Mouse (Mus musculus): Measurements from ENCODE around the gene Pdlim7. TPM values are rescaled to one million over a fixed set of nuclear protein-coding genes. Genes with fewer than 3 reads are reported as not detected.
A peak's percentile ranks its signal among the peaks of the same experiment; 100 is the strongest.

Gene Pdlim7
- total and polyA plus RNA-seq, 3 experiments, result 8.7 to 32.5 (median 11.2) TPM

DNA sequence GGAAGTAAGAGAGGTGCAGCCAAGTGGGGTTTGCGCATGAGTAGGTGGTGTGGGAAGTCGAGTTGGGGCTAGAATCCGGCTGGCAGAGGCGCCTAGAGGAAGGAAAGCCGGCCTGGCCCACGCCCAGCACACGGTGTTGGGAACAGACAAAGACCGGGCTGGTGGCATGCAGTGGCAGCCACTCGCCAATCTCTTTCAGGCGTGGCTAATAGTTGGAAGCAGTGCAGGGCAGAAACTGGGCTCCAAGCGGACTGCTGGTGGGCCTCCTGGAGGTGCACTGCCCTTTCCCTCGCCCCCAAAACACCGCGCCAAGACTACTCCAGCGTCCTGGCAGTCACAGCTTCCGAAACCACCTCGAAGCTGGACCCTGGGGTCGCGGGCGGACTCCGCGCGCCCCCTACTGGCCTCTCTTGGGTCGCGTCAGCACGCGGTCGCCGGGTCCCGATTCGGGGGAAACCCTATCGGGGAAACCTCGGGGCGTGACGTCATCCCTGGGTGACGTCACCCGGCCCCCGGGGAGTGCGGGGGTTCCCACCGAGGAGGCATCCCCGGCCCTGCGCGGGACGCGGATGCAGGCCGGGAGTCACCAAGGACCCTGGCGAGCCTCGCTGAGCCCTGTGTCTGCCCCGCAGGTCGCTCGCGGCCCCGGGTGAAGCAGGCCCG, 42.2 kb downstream of the Pdlim7 start (continued):
- TF ChIP-seq ETS1 (conservative IDR thresholded peaks at IDR 0.05; ENCODE audit: low read depth, low read length) (peak; percentile 98), SIN3A (IDR thresholded peaks at IDR 0.05; ENCODE audit: low read length) (peak; percentile 86), ZKSCAN1 (IDR thresholded peaks at IDR 0.05; ENCODE audit: borderline replicate concordance, low read depth, low read length) (no peak), JUN (IDR thresholded peaks at IDR 0.05; ENCODE audit: insufficient read depth, low read depth, low read length) (peak; percentile 75), PAX5 (IDR thresholded peaks at IDR 0.05; ENCODE audit: low read length) (no peak), IRF4 (IDR thresholded peaks at IDR 0.05; ENCODE audit: low read depth, low read length) (peak; percentile 91), RCOR1 (conservative IDR thresholded peaks at IDR 0.05; ENCODE audit: low read depth, low read length) (no peak), UBTF (IDR thresholded peaks at IDR 0.05; ENCODE audit: low read depth, low read length) (no peak; the same call in none of the 2 replicates), ZMIZ1 (IDR thresholded peaks at IDR 0.05; ENCODE audit: low read depth, low read length) (no peak; the same call in none of the 2 replicates), RAD21 (IDR thresholded peaks at IDR 0.05; ENCODE audit: low read depth, low read length) (peak; percentile 89), CHD1 (IDR thresholded peaks at IDR 0.05; ENCODE audit: low read depth, low read length) (no peak), ZC3H11A (IDR thresholded peaks at IDR 0.05; ENCODE audit: low read depth, low read length) (peak; percentile 75), NELFE (IDR thresholded peaks at IDR 0.05; ENCODE audit: low read depth, low read length) (no peak; the same call in 1 of the 2 replicates), TCF12 (IDR thresholded peaks at IDR 0.05; ENCODE audit: low read depth, low read length) (peak; percentile 73; the same call in 1 of the 2 replicates), MYC (IDR thresholded peaks at IDR 0.05; ENCODE audit: low read depth, low read length) (peak; percentile 91), HCFC1 (IDR thresholded peaks at IDR 0.05; ENCODE audit: low read depth, low read length) (peak; percentile 49)

DNA sequence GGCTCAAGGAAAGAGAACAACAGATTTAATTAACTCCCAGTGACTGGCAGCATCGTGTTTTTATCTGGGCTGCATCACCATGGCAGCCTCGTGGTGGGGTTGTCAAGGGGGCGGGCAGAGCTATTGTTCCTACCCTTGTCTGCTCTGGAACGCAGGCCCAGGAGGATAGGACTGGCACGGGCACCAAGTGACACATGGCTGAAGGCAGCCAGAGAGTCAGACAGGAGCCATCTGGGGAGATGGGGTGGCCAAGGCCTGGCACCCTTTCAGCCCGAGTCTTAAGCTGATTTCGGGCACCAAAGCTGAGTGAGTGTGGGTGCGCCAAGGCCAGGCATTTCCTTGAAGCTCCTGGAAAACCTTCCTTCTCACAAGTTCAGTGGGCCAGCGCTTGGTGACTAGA, 43.1 kb downstream of the Pdlim7 start:
- H3K27ac ChIP-seq (ENCODE audit: insufficient read depth, low read depth), result no peak overlapping the region
- H3K4me3 ChIP-seq (replicated peaks in 1 of 3; ENCODE audit: low read depth in 2 of 3, low read length in 2 of 3, poor library complexity in 1 of 3), result no peak overlapping the region
- no peak for DNase-seq (ENCODE audit: extremely low read depth)
- H3K27me3 ChIP-seq (replicated peaks), result peaks cover 51% of the 10 kb centered on the region
- no peaks in the 10 kb centered on the region for H3K79me2 ChIP-seq (replicated peaks; ENCODE audit: control insufficient read depth, extremely low read depth, insufficient read depth, poor library complexity, severe bottlenecking)
- no peak overlapping the region for H3K4me2 ChIP-seq (ENCODE audit: insufficient read depth, low read depth, poor library complexity, severe bottlenecking)
- H3K36me3 ChIP-seq (replicated peaks in 1 of 2; ENCODE audit: control insufficient read depth in 1 of 2, insufficient read depth in 1 of 2, low read length in 1 of 2), result peaks cover 0 to 11% of the 10 kb centered on the region in 2 experiments
- no peaks in the 10 kb centered on the region for H3K9me3 ChIP-seq (replicated peaks; ENCODE audit: low read length)
- H3K4me1 ChIP-seq (ENCODE audit: control insufficient read depth in 1 of 2, insufficient read depth in 2 of 2), result peaks cover 0 to 41% of the 10 kb centered on the region in 2 experiments; a peak in 3 of 4 replicates
- TF ChIP-seq CHD1 (IDR thresholded peaks at IDR 0.05; ENCODE audit: low read depth, low read length), result no peak
- H3K9ac ChIP-seq (ENCODE audit: insufficient read depth, low read depth), result no peak overlapping the region
- dilution Hi-C loops (cut with MboI; ENCODE audit: extremely low pct_ligation_motif_present, extremely low pct_unique_long_range_greater_than_20kb, low sequenced_read_pairs), result no loop called here
- in situ Hi-C loops (cut with MboI; ENCODE audit: low pct_ligation_motif_present, low pct_unique_long_range_greater_than_20kb, low sequenced_read_pairs), result no loop called here

Data from CH12.LX (cell line).